In genomic region chr10:78138812-78139523, GRCm38 (mm10) we compare ENCODE assay signal across 8 mouse cellular contexts. TPM values are rescaled to one million over a fixed set of nuclear protein-coding genes. Genes with fewer than 3 reads are reported as not detected.
DNase-seq lines count a peak whose midpoint lies in the region; ATAC-seq lines count a peak whose summit lies in the region.

No protein-coding gene starts in this region.

- H3K9ac ChIP-seq in hindbrain, embryonic 15.5 days, result no peak overlapping the region
- H3K9ac ChIP-seq in hindbrain, embryonic 12.5 days, result no peak overlapping the region
- H3K9ac ChIP-seq in embryonic facial prominence, embryonic 14.5 days (ENCODE audit: low read depth, low read length), result peak overlapping the region; percentile 43; the same call in 1 of the 2 replicates

- WGBS in hindbrain, embryonic 15.5 days, result 60% methylated on average over 14 of the region's 14 CpGs
- WGBS in hindbrain, embryonic 12.5 days, result 65% methylated on average over 14 of the region's 14 CpGs
- WGBS in embryonic facial prominence, embryonic 14.5 days, result 16% methylated on average over 14 of the region's 14 CpGs

- no peaks in the 10 kb centered on the region for H3K9me3 ChIP-seq in hindbrain, embryonic 15.5 days
- H3K9me3 ChIP-seq in hindbrain, embryonic 12.5 days (replicated peaks), result no peaks in the 10 kb centered on the region
- no peaks in the 10 kb centered on the region for H3K9me3 ChIP-seq in embryonic facial prominence, embryonic 14.5 days (ENCODE audit: control insufficient read depth, low read length)

- peaks cover 5% of the 10 kb centered on the region for H3K4me1 ChIP-seq in hindbrain, embryonic 15.5 days (replicated peaks)
- H3K4me1 ChIP-seq in hindbrain, embryonic 12.5 days, result peaks cover 9% of the 10 kb centered on the region
- H3K4me1 ChIP-seq in embryonic facial prominence, embryonic 14.5 days (ENCODE audit: control insufficient read depth, insufficient read depth, low read length), result peaks cover 20% of the 10 kb centered on the region

- H3K4me3 ChIP-seq in hindbrain, embryonic 15.5 days, result no peak overlapping the region
- H3K4me3 ChIP-seq in hindbrain, embryonic 12.5 days, result no peak overlapping the region
- no peak overlapping the region for H3K4me3 ChIP-seq in embryonic facial prominence, embryonic 14.5 days (ENCODE audit: low read depth, low read length)

- DNase-seq in embryonic facial prominence, embryonic 14.5 days (ENCODE audit: low spot score), result peak; percentile 92
- peak; percentile 59 for DNase-seq in kidney, adult 18-20 months
- DNase-seq in lung, postnatal 14 days, result peak; percentile 68
- no peak for DNase-seq in cerebellum, adult 11-12 months
- DNase-seq in layer of hippocampus, adult 18-20 months (ENCODE audit: low spot score in 2 of 2), result no peak
- DNase-seq in frontal cortex, postnatal 10 days (ENCODE audit: low spot score in 2 of 2), result no peak

- no peaks in the 10 kb centered on the region for H3K27me3 ChIP-seq in hindbrain, embryonic 15.5 days
- no peaks in the 10 kb centered on the region for H3K27me3 ChIP-seq in hindbrain, embryonic 12.5 days
- no peaks in the 10 kb centered on the region for H3K27me3 ChIP-seq in embryonic facial prominence, embryonic 14.5 days (replicated peaks; ENCODE audit: control insufficient read depth, insufficient read depth, low read length)

- H3K27ac ChIP-seq in hindbrain, embryonic 15.5 days (replicated peaks), result peak overlapping the region; percentile 38; the same call in 1 of the 2 replicates
- H3K27ac ChIP-seq in hindbrain, embryonic 12.5 days, result no peak overlapping the region
- H3K27ac ChIP-seq in embryonic facial prominence, embryonic 14.5 days (replicated peaks; ENCODE audit: low read depth, low read length), result peak overlapping the region; percentile 83

- no peak overlapping the region for H3K4me2 ChIP-seq in hindbrain, embryonic 15.5 days
- no peak overlapping the region for H3K4me2 ChIP-seq in hindbrain, embryonic 12.5 days (replicated peaks)
- H3K4me2 ChIP-seq in embryonic facial prominence, embryonic 14.5 days (ENCODE audit: low read depth, low read length), result peak overlapping the region; percentile 34

- ATAC-seq in hindbrain, embryonic 15.5 days (ENCODE audit: low FRiP score, low read depth), result peak; percentile 38; the same call in 1 of the 2 replicates
- ATAC-seq in hindbrain, embryonic 12.5 days (ENCODE audit: low FRiP score), result no peak
- peak; percentile 93 for ATAC-seq in embryonic facial prominence, embryonic 14.5 days (ENCODE audit: low read depth)

- H3K36me3 ChIP-seq in hindbrain, embryonic 15.5 days, result no peaks in the 10 kb centered on the region
- no peaks in the 10 kb centered on the region for H3K36me3 ChIP-seq in hindbrain, embryonic 12.5 days
- no peaks in the 10 kb centered on the region for H3K36me3 ChIP-seq in embryonic facial prominence, embryonic 14.5 days (ENCODE audit: control insufficient read depth, insufficient read depth, low read length)

RNA-seq across cellular contexts. Expression of gene D10Jhu81e, which starts 30.6 kb away (rescaled TPM):
- polyA plus RNA-seq in hindbrain, embryonic 15.5 days (2015; fragmentation: Nextera tagmentation; extraction: Ambion mirVana), result 27.7 and 29.9 TPM in 2 replicates
- 20.1 and 24.4 TPM in 2 replicates for polyA plus RNA-seq in hindbrain, embryonic 12.5 days (2016; fragmentation: Nextera tagmentation; extraction: Ambion mirVana)
- polyA plus RNA-seq in embryonic facial prominence, embryonic 14.5 days (2014; fragmentation: Nextera tagmentation; extraction: Ambion mirVana), result 27.2 and 30.5 TPM in 2 replicates
- 100 to 1,000 TPM; 129 to 132 TPM for total RNA-seq in layer of hippocampus, adult 18-20 months (2021)

RNA-seq across cellular contexts. Expression of gene Pwp2, which starts 46.0 kb away (rescaled TPM):
- 16.6 and 16.8 TPM in 2 replicates for polyA plus RNA-seq in hindbrain, embryonic 15.5 days (2015; fragmentation: Nextera tagmentation; extraction: Ambion mirVana)
- 20.9 and 21.2 TPM in 2 replicates for polyA plus RNA-seq in hindbrain, embryonic 12.5 days (2016; fragmentation: Nextera tagmentation; extraction: Ambion mirVana)
- polyA plus RNA-seq in embryonic facial prominence, embryonic 14.5 days (2014; fragmentation: Nextera tagmentation; extraction: Ambion mirVana), result 16.0 and 17.2 TPM in 2 replicates
- 10 to 100 TPM; 19.7 to 20.5 TPM for total RNA-seq in layer of hippocampus, adult 18-20 months (2021)

Comparison
In these comparisons a context has a peak if more than half of its experiments do, and no peak if none do; other contexts are left out.
1. DNase-seq: peak in embryonic facial prominence, embryonic 14.5 days (single experiment), kidney, adult 18-20 months (single experiment) and lung, postnatal 14 days (single experiment); none in cerebellum, adult 11-12 months (single experiment), layer of hippocampus, adult 18-20 months (0 of 2) and frontal cortex, postnatal 10 days (0 of 2).